Mouse (Mus musculus) lung, postnatal 36 days (tissue): ENCODE measurements around the gene Ptger3.
A peak's percentile ranks its signal among the peaks of the same experiment; 100 is the strongest.

ENCODE experiments used
- DNase-seq: peaks from one replicate; pipeline ENCODE4 v3.0.0; 2022; ENCODE audit warnings: mixed read lengths

Gene Ptger3

GRCm38 (mm10) chr3:157566725-157567565, at the start of gene Ptger3:
Gene Ptger3 (plus strand): TSS chr3:157566892.
- DNase-seq: peak; percentile 14

- no peak for DNase-seq
Measured at GRCm38 (mm10) chr3:157517992-157518391, 48.7 kb upstream of the Ptger3 start.

- peak; percentile 18 for DNase-seq
Measured at GRCm38 (mm10) chr3:157520433-157520832, 46.3 kb upstream of the Ptger3 start.

- DNase-seq: no peak
Measured at GRCm38 (mm10) chr3:157523834-157524233, 42.9 kb upstream of the Ptger3 start.

GRCm38 (mm10) chr3:157531585-157531984, 35.1 kb upstream of the Ptger3 start:
- no peak for DNase-seq

- DNase-seq: peak; percentile 94
Measured at GRCm38 (mm10) chr3:157533964-157534785, 32.5 kb upstream of the Ptger3 start, which contains the start of gene Zranb2. Gene Zranb2 (plus strand): TSS chr3:157534160.

- no peak for DNase-seq
Measured at GRCm38 (mm10) chr3:157534786-157535415, 31.8 kb upstream of the Ptger3 start.

GRCm38 (mm10) chr3:157549323-157549722, 17.4 kb upstream of the Ptger3 start:
- DNase-seq: no peak

GRCm38 (mm10) chr3:157549758-157550600, 16.7 kb upstream of the Ptger3 start:
- DNase-seq: no peak

GRCm38 (mm10) chr3:157565196-157565595, 1.5 kb upstream of the Ptger3 start:
- DNase-seq: peak; percentile 56

- DNase-seq: no peak
Measured at GRCm38 (mm10) chr3:157567566-157568132, 957 bp downstream of the Ptger3 start.

GRCm38 (mm10) chr3:157572011-157572410, 5.3 kb downstream of the Ptger3 start:
- DNase-seq: no peak

- DNase-seq: peak; percentile 13
Measured at GRCm38 (mm10) chr3:157575441-157576342, 9.0 kb downstream of the Ptger3 start.

- no peak for DNase-seq
Measured at GRCm38 (mm10) chr3:157576343-157576722, 9.6 kb downstream of the Ptger3 start.

- no peak for DNase-seq
Measured at GRCm38 (mm10) chr3:157576862-157577261, 10.2 kb downstream of the Ptger3 start.

GRCm38 (mm10) chr3:157578469-157579170, 11.9 kb downstream of the Ptger3 start:
- no peak for DNase-seq

- DNase-seq: peak; percentile 7
Measured at GRCm38 (mm10) chr3:157579376-157579775, 12.7 kb downstream of the Ptger3 start.

GRCm38 (mm10) chr3:157580299-157580698, 13.6 kb downstream of the Ptger3 start:
- no peak for DNase-seq

GRCm38 (mm10) chr3:157581755-157582154, 15.1 kb downstream of the Ptger3 start:
- no peak for DNase-seq
